Mouse (Mus musculus) B cell, adult 62 days (primary cell): ENCODE data around the gene Tas2r114. TPM values are rescaled to one million over a fixed set of nuclear protein-coding genes. Genes with fewer than 3 reads are reported as not detected.

ENCODE experiments used
- total RNA-seq: library from RNA; stranded (reverse); gene quantifications from 4 replicates; pipeline ENCODE4 v1.2.4, GENCODE M21; 2023

Tas2r114 gene
- not detected in 4 replicates for total RNA-seq

DNA sequence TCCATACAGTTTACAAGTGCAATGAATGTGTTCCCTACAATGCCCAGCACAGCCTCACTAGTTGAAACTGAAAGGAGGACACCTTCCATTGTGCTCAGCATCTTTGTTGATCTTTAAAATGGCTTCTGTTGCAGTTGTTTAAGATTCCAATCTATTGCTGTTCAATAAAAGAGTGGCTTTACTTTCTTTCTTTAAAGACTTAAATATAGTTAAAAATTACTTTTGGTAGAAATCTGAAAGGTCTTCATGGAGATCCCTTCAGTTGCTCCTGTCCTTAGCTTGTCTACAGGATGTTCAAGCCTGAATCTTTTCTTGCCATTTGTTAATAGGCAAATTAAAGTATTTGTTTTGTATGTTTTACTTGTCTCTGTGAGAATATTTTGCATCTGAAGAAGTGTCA, at the start of gene Tas2r114:
Tas2r114 (minus strand) TSS at position 101 of the 400 bp plus-strand sequence.

DNA sequence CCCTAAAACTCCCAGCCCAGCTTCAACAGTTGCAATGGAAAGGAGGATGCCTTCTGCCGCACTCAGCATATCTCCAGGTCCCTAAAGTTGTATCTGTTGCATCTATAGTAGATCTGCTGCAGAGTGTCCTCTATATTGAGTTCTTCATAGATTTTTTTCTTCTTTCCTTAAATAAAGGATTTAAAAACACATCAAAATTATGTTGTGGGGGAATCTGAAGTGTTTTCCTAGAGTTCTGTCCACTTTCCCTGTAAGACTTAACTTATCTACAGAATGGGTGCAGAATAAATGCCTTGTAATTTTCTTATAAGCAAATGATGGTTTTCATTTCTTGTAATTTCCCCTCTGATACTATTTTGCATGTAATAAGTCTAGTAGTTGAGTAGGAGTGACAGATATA, 2.5 kb downstream of the Tas2r114 start, which contains the start of gene Tas2r105:
Tas2r105 (minus strand) TSS at position 101 of the 400 bp plus-strand sequence.

GRCm38 (mm10) chr6:131685644-131686043, 4.2 kb downstream of the Tas2r114 start, which contains the start of gene Tas2r104:
Tas2r104 (minus strand) TSS chr6:131685744.

GRCm38 (mm10) chr6:131678786-131679185, 11.1 kb downstream of the Tas2r114 start, which contains the start of gene Tas2r106:
Tas2r106 (minus strand) TSS chr6:131678886.

GRCm38 (mm10) chr6:131660049-131660448, 29.8 kb downstream of the Tas2r114 start, which contains the start of gene Tas2r107:
Tas2r107 (minus strand) TSS chr6:131660149.

Other genes with a start within 250 kb of the Tas2r114 start
- gene 5430401F13Rik, start 203.7 kb downstream of the Tas2r114 start, total RNA-seq: not detected in 4 replicates
- gene Gm6619, start 203.7 kb downstream of the Tas2r114 start, total RNA-seq: not detected in 4 replicates
- not detected in 4 replicates for gene Tas2r130, start 59.2 kb downstream of the Tas2r114 start, total RNA-seq
- gene Tas2r107, start 29.9 kb downstream of the Tas2r114 start, total RNA-seq: not detected in 4 replicates
- gene Tas2r106, start 11.2 kb downstream of the Tas2r114 start, total RNA-seq: not detected in 4 replicates
- not detected in 4 replicates for gene Tas2r104, start 4.3 kb downstream of the Tas2r114 start, total RNA-seq
- gene Tas2r105, start 2.6 kb downstream of the Tas2r114 start, total RNA-seq: not detected in 4 replicates